Mouse (Mus musculus) retina, postnatal 7 days (tissue): Measurements from ENCODE around the gene Slc25a3.

Experiments used
- DNase-seq: peaks from one replicate; pipeline ENCODE4 v3.0.0-alpha.2; 2012; ENCODE audit warnings: low read depth, low spot score

Gene Slc25a3

DNA sequence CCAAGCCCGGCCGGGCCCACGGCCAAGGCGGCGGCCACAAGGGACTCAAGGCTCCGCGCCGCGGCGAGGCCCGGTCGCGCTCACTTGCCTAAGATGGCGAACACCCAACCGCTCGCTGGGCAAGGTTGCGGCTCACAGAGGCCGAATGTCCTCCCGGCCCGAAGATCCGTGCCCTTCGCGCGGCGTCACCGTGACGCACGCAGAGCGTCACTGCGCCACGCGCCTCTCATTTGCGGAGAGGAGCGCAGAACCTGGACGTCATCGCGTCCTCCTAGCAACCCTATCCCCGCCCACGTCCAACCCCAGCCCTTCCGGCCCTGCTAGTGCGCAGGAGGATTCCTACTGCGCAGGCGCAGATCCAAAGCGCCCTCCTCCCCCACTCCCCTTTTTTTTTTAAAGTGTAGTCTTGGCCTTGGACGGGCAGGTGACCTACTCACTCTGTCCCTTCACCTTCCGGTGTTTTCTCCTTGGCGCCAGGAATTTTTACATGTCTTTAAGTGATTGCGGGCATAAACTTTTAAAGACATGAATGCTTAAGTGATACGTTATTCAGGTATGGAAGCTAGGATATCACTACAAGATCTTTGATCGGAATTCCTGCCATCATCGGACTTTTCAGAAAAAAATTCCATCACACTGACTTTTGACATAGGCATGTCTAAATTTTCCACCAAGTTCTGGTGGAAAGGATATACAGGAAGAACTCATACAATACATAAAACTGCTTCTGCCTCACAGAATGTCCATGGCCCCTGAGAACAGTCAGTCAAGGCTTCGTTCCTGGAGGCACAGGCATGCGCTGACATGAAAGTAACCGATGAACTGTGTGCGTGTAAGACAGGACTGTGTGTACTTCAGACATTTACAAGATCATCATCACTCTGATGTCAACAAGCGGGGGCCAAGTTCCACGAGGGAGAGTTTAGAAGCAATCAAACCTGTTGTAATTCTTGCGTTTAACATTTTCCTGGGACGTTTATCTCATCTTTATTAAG lies at the start of gene Slc25a3:
Gene Slc25a3, minus strand, starts transcription at position 232 of the 995 bp plus-strand sequence.
- peak; percentile 97 for DNase-seq

DNA sequence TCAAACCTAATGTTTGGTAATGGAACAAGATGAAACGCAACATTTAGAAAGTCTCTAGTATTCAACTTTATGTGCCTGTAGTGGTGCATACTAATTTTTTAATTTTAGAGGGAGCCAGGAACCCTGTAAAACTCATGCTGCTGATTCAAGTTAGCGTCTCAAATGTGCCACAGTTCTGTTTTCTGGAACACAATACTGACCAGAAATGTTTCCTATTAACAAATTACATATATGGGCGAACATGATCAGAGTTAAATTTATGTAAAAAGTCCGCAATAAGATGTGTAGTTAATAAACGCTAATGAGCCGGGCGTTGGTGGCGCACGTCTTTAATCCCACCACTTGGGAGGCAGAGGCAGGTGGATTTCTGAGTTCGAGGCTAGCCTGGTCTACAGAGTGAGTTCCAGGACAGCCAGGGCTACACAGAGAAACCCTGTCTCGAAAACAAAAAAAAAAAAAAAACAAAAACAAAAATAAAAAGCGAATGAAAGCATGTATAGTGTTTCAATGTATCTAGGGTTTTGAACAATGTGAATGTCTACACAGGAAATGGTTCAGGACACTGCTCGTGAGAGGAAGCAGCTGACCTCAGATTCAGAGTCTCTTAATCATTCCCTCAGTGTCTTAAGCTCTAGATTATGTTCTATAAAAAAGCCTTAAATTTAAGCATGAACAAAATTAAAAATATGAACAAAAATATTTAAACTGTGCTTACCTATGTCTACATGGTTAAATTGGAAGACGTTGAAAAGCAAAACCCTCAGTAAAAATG lies 48.7 kb upstream of the Slc25a3 start:
- DNase-seq, result no peak

DNA sequence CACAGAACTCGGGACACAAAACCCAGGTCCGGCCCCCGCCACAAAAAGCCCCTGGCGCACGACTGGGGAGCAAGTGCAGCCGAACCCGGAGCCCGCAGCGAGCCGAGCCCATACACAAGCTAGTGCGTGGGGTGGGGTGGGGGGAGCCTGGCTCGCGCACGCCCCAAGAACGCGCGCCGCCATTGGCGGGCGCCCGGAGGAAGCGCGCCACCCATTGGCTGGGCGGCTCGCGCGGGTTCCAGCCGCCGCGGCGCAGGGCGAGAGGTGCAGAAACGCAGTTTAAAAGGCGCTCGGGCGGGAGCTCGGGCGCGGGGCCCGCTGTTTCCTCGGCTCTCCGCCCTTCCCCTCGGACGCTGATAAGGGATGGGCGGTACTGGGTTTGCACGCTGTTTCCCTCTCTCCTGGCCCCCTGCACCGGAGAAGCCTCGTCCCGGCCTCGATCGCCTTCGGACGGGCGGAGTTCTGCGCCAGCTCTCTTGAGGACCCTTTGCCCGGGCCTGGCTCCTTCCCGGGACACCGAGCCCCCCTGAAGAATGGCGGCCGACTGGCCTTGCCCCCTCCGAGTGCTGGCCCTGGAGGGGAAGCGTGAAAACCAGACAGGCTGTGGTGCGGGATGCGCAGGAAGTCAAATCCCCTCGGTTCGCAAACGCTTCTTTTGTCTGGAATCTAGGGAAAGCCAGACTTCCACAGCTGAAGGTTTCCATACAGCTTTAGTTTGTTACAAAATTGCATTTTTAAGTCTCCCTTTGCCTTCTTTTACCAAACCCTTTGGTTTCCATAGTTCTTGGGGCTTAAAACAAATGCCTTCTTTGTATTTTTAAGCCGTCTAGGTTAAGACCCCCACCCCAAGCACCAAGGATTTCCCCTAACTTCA lies 47.8 kb upstream of the Slc25a3 start:
- DNase-seq, result peak; percentile 86

DNA sequence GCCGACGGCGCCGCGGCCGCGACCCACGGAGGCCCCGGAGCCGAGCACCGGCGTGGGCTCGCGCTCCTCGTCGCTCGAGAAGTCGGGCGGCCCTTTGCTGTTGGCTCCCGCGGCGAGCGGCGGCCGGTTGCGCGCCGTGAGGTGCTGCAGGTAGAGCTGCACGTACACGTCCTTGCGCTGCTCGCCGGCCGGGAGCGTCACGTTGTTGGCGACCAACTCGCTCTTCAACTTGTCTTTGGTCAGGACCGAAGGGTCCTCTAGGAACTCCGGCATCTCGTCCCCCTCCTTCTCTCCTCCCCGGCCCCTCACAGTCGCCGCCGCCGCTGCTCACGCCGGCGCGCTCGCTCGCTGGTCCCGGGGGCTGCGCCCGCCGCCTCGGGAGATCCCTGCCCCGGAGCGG lies 47.2 kb upstream of the Slc25a3 start:
- DNase-seq, result no peak

DNA sequence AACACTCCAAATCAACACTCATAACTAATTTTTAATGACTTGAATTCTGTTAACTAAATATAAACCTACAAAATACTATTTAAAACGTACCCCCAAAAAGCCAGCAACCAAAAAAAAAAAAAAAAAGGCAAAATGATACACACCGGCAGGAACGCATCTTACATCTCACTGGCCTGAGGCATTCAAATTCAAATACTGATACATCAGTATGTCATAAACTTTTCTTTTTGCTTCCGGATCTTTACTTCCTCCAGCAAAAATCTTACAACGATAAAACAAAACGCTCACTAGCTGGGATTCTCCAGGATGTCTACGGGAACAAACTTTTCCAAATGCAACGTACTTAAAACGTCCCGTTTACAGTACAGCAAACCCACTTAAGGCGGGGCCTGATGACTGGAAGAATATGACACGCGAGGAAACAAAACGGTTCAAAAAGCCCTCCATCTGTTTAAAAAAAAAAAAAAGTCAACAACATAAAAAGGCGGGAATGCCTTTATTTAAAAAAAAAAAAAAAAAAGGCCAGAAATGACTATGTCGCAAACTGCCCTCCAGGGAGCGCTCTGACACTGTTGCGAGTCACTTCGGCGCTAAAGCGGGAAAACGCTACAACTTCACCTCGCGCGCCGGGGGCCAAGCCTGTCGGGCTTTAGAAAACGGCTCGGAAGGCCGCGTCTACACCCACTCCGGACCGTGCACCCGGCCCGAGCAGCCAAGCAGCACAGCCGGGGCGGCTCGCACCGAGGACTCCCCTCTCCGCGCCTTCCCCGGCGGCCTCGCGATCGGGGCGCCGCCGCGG lies 46.5 kb upstream of the Slc25a3 start:
- DNase-seq, result peak; percentile 83

DNA sequence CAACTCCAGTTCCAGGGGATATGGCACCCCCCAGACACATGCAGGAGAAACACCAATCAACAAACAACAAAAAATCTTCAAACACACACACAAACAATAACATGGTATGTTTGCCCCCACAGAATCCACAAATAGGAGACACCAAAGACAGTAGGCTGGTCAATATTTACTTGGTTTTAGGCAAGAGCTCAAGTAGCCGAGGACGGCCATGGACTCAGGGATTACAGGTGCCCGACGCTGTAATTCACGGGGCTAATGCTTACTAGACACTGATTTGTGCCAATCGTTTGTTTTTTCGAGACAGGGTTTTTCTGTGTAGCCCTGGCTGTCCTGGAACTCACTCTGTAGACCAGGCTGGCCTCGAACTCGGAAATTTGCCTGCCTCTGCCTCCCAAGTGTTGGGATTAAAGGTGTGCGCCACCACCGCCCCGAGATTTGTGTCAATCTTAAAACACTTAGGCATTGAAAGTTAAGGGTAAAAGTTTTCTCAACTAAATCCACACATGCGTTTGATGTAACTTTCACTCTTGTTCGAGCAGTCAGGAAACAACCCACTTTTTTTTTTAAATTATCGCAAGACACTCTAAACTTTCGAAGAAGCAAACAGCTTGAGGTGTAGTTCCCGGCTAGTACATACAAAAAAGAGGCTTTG lies 45.7 kb upstream of the Slc25a3 start:
- no peak for DNase-seq

DNA sequence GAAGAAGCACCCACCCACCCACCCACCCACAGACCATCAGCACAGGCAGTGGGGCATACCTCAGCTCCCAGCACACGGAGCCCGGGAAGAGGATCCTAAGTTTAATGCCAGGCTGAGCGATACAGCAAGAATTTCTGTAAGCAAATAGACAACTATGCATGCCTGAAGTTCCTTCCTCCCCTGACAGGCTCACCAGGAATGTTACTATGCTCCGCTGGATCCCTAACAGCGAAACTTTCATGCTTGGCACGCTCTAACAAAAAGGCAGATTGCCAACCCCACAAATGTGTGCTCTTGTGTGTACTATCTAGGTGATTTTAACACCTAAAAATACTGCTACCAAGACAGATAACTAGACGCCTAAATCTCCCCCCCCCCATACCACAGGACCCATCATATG lies 43.5 kb upstream of the Slc25a3 start:
- no peak for DNase-seq

DNA sequence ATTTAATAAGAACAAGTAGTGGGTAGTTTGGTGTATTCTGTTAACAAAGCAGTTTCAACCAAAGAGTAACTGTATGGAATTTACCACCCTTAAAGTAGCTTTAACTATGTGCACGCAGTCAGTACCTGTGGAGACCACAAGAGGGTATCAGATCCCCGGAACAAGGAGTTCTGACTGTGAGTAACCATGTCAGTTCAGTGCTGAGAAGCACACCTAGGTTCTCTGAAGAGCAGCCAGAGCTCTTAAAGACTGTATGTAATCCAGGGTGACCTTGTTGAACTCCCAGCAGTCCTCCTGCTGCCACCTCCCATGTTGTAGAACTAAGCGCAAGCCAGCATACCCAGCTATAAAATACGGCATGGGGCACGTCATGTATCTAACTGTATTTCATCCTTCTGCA lies 43.0 kb upstream of the Slc25a3 start:
- DNase-seq, result no peak

DNA sequence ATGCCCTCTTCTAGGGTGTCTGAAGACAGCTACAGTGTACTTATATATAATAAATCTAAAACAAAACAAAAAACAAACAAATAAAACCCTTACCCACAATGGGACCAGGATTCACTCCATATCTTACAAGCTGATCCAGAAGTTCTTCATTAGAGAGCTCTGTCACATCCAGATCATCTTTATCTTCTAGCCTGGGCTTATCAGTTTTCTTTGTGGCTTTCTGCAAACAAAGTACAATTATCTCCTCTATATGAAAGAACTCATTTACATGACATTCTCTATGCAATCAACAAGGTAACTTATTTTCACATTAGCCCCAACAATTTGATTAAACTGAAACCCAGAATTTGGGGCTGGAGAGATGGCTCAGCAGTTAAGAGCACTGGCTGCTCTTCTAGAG lies 42.0 kb upstream of the Slc25a3 start:
- DNase-seq, result no peak

DNA sequence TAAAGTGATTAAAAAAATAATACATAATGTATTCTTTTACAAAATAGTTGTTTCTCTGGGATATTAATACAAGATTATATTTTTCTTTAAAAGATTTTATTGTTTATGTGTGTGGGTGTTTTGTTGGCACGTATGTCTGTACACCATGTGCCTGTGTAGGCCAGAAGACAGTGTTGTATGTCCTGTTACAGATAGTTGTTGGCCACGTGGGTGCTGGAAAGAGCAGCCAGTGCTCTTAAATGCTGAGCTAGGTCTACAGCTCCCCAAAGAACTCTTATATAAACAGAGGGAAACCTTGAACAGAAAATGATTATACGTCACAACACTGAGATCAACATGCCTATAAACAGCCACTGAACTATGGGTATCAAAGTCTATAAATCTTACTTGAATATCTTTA lies 40.6 kb upstream of the Slc25a3 start:
- no peak for DNase-seq

DNA sequence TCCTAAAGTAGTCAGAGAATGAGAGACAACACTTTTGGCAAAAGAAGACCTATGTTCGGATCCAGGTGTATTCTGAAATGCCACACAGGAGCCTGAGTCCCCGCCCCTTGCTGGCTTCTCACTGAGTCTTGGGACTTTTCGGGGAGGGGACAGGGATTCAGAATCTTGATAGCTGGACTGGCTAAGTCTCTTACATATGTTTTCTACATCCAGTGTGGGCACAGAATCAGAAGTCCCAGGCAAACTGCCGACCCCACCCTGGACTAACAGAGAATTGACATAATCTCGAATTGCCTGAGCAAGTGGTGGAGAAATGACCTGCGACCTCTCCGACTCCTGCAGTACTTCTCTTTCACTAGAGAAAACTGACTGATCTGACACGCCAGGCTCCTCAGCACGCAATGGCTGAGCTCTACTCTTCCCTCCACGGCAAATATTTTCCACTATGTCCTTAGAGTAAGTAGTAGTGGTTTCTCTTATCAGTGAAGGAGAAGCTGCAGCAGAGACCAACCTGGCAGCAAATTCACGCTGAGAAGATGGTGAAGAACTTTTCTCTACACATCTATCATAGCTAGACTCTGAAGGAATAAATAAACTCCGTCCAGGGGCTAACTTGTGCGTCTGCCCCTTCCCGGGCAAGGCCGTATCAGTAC lies 38.8 kb upstream of the Slc25a3 start:
- no peak for DNase-seq

DNA sequence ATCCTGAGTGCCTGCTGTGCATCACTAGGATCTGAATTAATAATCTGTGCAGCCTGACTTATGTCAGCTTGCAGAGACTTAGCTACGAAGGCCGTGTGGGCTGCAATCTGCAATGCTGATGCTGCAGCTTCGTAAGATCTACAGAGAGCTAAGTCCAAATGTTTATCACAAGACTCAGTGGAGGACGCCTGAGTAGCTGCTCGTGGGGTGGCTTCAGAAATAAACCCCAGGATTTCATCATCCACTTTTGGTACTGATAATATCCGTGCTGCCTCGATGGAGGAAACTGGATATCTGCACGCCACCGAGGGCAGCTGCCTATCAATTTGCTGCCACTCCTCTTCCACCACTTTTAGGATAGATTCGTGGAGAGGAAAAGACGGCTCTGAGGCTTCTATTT lies 38.2 kb upstream of the Slc25a3 start:
- DNase-seq, result no peak

DNA sequence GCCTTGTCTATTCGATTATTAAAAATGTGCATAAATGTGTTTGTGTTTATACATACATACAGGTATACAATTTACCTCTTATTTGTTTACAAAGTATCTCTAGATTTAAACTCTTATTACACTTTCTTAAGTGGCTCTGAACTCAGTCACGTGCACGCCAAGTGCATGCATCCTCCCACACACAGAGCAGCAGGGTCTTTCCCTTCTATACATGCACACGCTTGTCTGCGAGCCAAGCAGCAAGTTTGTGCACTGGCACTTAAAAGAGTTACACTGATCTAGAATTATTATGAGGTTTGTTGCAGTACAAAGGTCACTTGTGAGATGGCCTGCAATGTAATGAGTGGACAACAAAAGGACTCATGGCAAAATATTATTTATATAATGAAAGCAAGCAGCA lies 37.1 kb upstream of the Slc25a3 start:
- no peak for DNase-seq

DNA sequence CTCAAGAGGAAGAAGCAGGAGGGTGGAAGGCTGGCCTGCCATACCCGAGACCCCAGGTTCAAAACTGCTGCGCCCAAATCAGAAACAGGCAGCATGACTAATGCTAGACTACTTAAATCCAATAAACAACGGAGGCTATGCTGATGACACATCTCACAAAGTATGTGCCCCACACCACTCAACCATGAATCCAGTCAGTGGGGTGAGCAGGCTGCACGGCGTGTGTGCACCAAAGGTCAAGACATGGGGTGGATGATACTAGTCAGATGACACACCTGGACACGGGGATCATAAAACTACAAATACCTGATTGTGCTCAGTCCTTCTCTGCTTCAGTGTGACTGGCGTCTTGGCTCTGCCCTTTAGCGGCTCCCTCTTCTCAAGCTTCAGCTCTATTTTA lies 34.6 kb upstream of the Slc25a3 start:
- no peak for DNase-seq

DNA sequence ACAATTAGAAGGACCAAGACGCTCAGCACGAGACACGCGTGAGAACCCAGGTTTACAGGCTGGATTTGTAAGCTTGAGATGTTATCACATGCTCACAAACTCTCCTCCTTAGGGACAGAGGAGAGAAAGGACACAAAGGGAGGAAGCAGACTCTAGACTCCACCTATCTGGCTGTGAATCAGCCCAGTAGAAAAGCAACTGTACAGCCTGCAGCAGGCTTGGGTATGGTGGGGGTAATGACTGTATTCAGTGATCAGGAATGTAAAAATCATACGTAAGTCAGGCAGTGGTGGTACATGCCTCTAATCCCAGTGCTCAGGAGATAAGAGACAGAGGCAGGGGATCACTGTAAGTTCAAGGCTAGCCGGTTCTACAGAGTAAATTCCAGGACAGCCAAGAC lies 32.5 kb upstream of the Slc25a3 start:
- DNase-seq, result no peak

DNA sequence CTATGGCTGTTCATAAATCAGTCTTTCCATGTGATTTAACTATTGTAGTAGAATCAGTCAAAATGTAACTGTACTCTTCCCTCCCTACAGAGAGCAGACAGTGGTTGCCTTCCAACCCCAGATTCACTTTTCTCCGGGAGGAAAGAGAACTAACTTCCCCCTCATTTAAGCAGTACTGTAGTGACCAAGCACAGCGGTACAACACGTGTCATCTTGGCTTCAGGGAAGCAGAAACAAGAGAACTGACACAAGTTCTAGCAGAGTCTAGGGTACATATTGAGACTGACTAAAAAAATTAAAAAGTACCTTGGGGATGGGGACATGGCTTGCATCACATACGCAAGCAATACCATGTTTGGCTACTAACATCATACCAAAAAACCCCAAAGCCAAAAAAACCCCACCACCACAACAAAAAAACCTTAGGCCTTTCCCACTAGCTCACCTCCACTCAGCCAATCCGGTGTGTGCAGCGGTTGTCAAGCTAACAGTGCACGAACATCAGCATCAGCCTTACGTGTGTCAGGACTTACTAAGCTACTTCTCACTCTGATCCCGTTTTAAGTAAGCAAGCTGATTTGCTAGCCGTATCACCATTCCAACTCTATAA lies 30.1 kb upstream of the Slc25a3 start:
- no peak for DNase-seq

DNA sequence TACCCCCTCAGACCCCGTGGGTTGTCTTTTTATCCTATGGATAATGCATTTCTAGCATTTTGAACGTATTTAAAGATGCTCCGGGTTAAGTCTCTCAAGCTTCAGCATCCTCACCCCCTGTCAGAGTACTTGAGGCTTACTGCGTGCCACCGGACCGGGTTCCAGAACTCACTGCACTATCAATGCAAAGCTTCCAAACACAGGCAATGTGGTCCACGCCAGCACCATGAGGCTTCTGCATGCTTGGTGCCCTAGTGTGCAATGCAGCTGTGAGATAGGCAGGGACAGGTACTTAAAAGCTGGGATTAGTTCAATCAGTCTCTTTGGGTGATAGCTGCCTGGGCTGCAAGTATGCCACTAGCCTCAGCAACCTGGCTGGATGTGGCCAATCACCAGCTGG lies 21.6 kb upstream of the Slc25a3 start:
- no peak for DNase-seq

DNA sequence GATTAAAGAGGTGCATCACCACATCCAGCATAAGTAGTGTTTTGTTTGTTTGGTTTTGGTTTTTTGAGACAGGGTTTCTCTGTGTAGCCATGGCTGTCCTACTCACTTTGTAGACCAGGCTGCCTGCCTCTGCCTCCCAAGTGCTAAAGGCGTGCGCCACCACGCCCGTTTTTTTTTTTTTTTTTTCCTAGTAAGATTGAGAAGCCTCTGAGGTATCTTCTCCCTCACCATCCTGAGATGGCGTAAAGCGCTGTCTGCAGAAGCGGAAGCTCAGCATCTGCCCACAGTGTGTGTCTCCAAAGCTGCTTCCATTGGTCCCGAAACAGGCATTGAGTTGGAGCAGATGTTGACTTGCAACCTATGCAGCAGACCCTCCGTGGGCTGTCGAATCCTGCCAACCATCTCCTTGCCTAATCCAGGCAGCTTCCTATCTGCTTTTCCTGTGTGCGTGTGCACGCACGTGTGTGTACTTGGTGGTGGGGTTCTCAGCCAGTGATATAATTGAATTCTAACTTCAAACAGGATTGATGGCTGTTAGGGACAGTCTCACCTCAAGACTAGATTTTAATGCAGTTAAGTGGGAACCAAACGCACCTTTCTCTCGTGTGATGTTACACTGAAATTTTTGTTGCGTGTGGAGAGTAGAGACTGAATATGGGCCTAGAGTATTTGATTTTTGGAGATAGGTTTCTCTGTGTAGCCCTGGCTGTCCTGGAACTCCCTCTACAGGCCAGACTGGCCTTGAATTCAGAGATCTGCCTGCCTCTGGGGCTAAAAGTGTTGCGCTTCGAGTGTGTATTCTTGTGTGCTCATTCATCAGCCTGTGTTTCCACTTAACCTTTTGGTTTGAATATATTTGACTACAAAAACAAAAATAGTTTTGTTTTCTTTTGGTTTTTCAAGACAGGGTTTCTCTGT lies 19.7 kb upstream of the Slc25a3 start:
- DNase-seq, result no peak
